Mouse (Mus musculus): Measurements from ENCODE around the gene Eid3.

DNA sequence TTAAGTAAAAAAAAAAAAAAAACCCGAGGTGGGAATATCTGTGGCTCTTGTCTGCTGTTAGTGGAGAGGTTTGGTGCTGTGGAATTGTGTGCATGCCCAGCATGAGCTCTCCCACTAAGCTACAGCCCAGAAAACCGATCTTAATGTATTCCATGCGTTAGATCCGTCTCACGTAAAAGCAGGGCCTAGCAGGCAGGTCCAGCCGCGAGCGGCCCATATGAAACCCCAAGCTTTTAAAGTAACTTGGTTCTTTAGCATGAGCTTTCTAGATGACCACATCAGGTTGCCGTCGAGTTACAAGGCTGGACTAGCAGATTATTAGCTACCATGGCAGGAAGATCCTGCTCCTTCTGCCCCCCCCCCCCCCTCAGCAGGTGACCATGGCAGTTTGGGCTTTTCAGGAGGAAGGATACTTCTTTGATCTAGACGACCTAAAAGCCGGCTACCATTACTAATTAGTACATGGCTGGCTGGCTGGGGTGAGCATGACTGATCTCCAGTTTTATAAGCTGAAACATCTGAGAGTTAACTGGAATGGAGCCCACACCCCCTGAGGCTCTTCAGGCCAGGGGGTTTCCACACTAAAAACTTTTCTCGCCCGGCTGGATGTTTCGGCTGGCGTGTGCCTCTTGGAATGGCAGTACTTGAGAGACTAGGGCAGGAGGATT, 16.6 kb upstream of the Eid3 start:
- TF ChIP-seq CTCF (IDR thresholded peaks at IDR 0.05; ENCODE audit: low read depth, low read length): no peak
- no peak for TF ChIP-seq POLR2A (IDR thresholded peaks at IDR 0.05; ENCODE audit: extremely low read depth, insufficient read depth, low read length)
